ENCODE assay signal across 28 mouse cellular contexts in genomic region chr15:102210816-102211215, GRCm38 (mm10). TPM values are rescaled to one million over a fixed set of nuclear protein-coding genes. Genes with fewer than 3 reads are reported as not detected.
A peak's percentile ranks its signal among the peaks of the same experiment; 100 is the strongest.
DNase-seq lines count a peak whose midpoint lies in the region; ATAC-seq and TF ChIP-seq lines count a peak whose summit lies in the region.
"Had no signal": no experiment of that assay in that cellular context is flagged by ENCODE, and none has a peak within 500 bp of the region (broad histone marks: within the 10 kb centered on the region; RNA-seq: fewer than 3 reads in every experiment).

No protein-coding gene starts in this region.

- no peaks in the 10 kb centered on the region for H3K9me3 ChIP-seq in liver, embryonic 16.5 days (replicated peaks; ENCODE audit: control insufficient read depth, low read length)
- H3K9me3 ChIP-seq in liver, embryonic 11.5 days (ENCODE audit: control insufficient read depth, low read length) = no peaks in the 10 kb centered on the region
- no peaks in the 10 kb centered on the region for H3K9me3 ChIP-seq in E14TG2a.4 (ENCODE audit: low read length)
- H3K9me3 ChIP-seq: embryonic facial prominence, embryonic 15.5 days; forebrain, embryonic 10.5 days; G1E; heart, embryonic 13.5 days; hindbrain, embryonic 15.5 days had no signal

- H3K36me3 ChIP-seq in liver, embryonic 16.5 days (ENCODE audit: control insufficient read depth, insufficient read depth) = peaks cover 46% of the 10 kb centered on the region
- H3K36me3 ChIP-seq in liver, embryonic 11.5 days (ENCODE audit: control insufficient read depth, insufficient read depth, low read length) = peaks cover 52% of the 10 kb centered on the region
- peaks cover 90% of the 10 kb centered on the region for H3K36me3 ChIP-seq in E14TG2a.4 (ENCODE audit: insufficient read depth, low read length)

- H3K4me3 ChIP-seq in liver, embryonic 16.5 days (ENCODE audit: low read depth, low read length) = no peak overlapping the region
- no peak overlapping the region for H3K4me3 ChIP-seq in liver, embryonic 11.5 days (ENCODE audit: low read depth, low read length)
- H3K4me3 ChIP-seq in E14TG2a.4 (replicated peaks; ENCODE audit: low read length) = peak overlapping the region; percentile 90
- H3K4me3 ChIP-seq: embryonic facial prominence, embryonic 15.5 days; erythroblast, embryonic 14.5 days; forebrain, embryonic 10.5 days; gastrocnemius, adult 2 months; heart, embryonic 13.5 days; hindbrain, embryonic 15.5 days had no signal

- no peak for TF ChIP-seq CTCF in E14TG2a.4 (conservative IDR thresholded peaks at IDR 0.05; ENCODE audit: low read length)

- H3K27me3 ChIP-seq in liver, embryonic 16.5 days (ENCODE audit: control insufficient read depth, insufficient read depth, low read depth, low read length) = no peaks in the 10 kb centered on the region
- H3K27me3 ChIP-seq in liver, embryonic 11.5 days (replicated peaks; ENCODE audit: control insufficient read depth, insufficient read depth, low read length) = no peaks in the 10 kb centered on the region
- no peaks in the 10 kb centered on the region for H3K27me3 ChIP-seq in E14TG2a.4 (ENCODE audit: insufficient read depth, low read length)
- H3K27me3 ChIP-seq: embryonic facial prominence, embryonic 15.5 days; heart, embryonic 13.5 days; hindbrain, embryonic 15.5 days had no signal

- DNase-seq in adrenal gland, postnatal 14 days = peak; percentile 26
- DNase-seq in adrenal gland, adult 2 months = no peak
- DNase-seq in liver, embryonic 11.5 days (ENCODE audit: low spot score) = no peak
- peak; percentile 84 for DNase-seq in R1 (ENCODE audit: low read depth, low spot score)
- no peak for DNase-seq in cerebellum, postnatal 4 days (ENCODE audit: low spot score in 2 of 2)
- no peak for DNase-seq in right cerebral cortex, adult 2 months (ENCODE audit: low spot score in 2 of 2)
- DNase-seq: adrenal gland, postnatal 36 days; B cell, adult 2 months; cerebellum, adult 2 months; cerebellum, postnatal 10 days; embryo, embryonic 11 days; gastrocnemius, adult 2 months; gastrocnemius, postnatal 25 days; heart, postnatal 36 days had no signal

- 84% methylated on average over 4 of the region's 4 CpGs for WGBS in liver, embryonic 16.5 days (ENCODE audit: insufficient replicate concordance)
- 92% methylated on average over 4 of the region's 4 CpGs for WGBS in liver, embryonic 11.5 days

- H3K9ac ChIP-seq in liver, embryonic 16.5 days (ENCODE audit: low read depth, low read length) = no peak overlapping the region
- no peak overlapping the region for H3K9ac ChIP-seq in liver, embryonic 11.5 days (ENCODE audit: low read depth, low read length)
- H3K9ac ChIP-seq: embryonic facial prominence, embryonic 15.5 days; heart, embryonic 13.5 days; hindbrain, embryonic 15.5 days had no signal

- no peak overlapping the region for H3K27ac ChIP-seq in liver, embryonic 16.5 days (ENCODE audit: low read length)
- no peak overlapping the region for H3K27ac ChIP-seq in liver, embryonic 11.5 days (ENCODE audit: low read depth, low read length)
- H3K27ac ChIP-seq: embryonic facial prominence, embryonic 15.5 days; forebrain, embryonic 10.5 days; gastrocnemius, adult 2 months; heart, embryonic 13.5 days; hindbrain, embryonic 15.5 days had no signal

- H3K4me1 ChIP-seq in liver, embryonic 16.5 days (ENCODE audit: control insufficient read depth, low read depth, low read length) = no peaks in the 10 kb centered on the region; the same call in none of the 2 replicates
- H3K4me1 ChIP-seq in liver, embryonic 11.5 days (replicated peaks; ENCODE audit: control insufficient read depth, insufficient read depth, low read length) = peaks cover 14% of the 10 kb centered on the region
- peaks cover 97% of the 10 kb centered on the region for H3K4me1 ChIP-seq in E14TG2a.4 (replicated peaks; ENCODE audit: low read depth, low read length)

- no peak overlapping the region for H3K4me2 ChIP-seq in liver, embryonic 16.5 days (ENCODE audit: low read depth, low read length)
- no peak overlapping the region for H3K4me2 ChIP-seq in liver, embryonic 11.5 days
- H3K4me2 ChIP-seq: embryonic facial prominence, embryonic 15.5 days; heart, embryonic 13.5 days; hindbrain, embryonic 15.5 days had no signal

- 0 out of 2 replicates have a peak, but pooled peaks have one; percentile 13 for ATAC-seq in liver, embryonic 16.5 days (ENCODE audit: low read depth)
- ATAC-seq in liver, embryonic 11.5 days (replicated peaks; ENCODE audit: low FRiP score) = no peak
- ATAC-seq: activated CD4-positive, CD25-positive, alpha-beta regulatory T cell, adult 4 months; CD4-positive, CD25-positive, alpha-beta regulatory T cell, adult 4 months; forebrain, embryonic 14.5 days had no signal

RNA-seq across cellular contexts. Expression of gene Csad, which starts 6.3 kb away (rescaled TPM):
- 115 and 120 TPM in 2 replicates for total RNA-seq in adrenal gland, postnatal 14 days (2021)
- 100 to 1,000 TPM in 1 of 2 experiments, 10 to 100 TPM in 1; 71.2 to 106 TPM for total RNA-seq in adrenal gland, adult 2 months (2021)
- polyA plus RNA-seq in adrenal gland, adult 2 months (2012; rRNA removed) = 128 and 216 TPM in 2 replicates
- 53.0 and 60.2 TPM in 2 replicates for polyA plus RNA-seq in liver, embryonic 16.5 days (2015; fragmentation: Nextera tagmentation; extraction: Ambion mirVana)
- 33.3 and 35.1 TPM in 2 replicates for polyA plus RNA-seq in liver, embryonic 11.5 days (2014; fragmentation: Nextera tagmentation; extraction: Ambion mirVana)

RNA-seq across cellular contexts. Expression of gene Zfp740, which starts 7.8 kb away (rescaled TPM):
- 58.4 and 83.0 TPM in 2 replicates for total RNA-seq in adrenal gland, postnatal 14 days (2021)
- 10 to 100 TPM; 48.6 to 60.7 TPM for total RNA-seq in adrenal gland, adult 2 months (2021)
- 13.9 and 14.4 TPM in 2 replicates for polyA plus RNA-seq in adrenal gland, adult 2 months (2012; rRNA removed)
- polyA plus RNA-seq in liver, embryonic 16.5 days (2015; fragmentation: Nextera tagmentation; extraction: Ambion mirVana) = 16.3 and 17.1 TPM in 2 replicates
- 38.1 and 38.3 TPM in 2 replicates for polyA plus RNA-seq in liver, embryonic 11.5 days (2014; fragmentation: Nextera tagmentation; extraction: Ambion mirVana)

RNA-seq across cellular contexts. Expression of gene Itgb7, which starts 20.9 kb away (rescaled TPM):
- total RNA-seq in adrenal gland, postnatal 14 days (2021) = 3.0 and 18.4 TPM in 2 replicates
- total RNA-seq in adrenal gland, adult 2 months (2021) = 1 to 10 TPM; 2.0 to 4.7 TPM
- polyA plus RNA-seq in adrenal gland, adult 2 months (2012; rRNA removed) = 2.3 and 2.4 TPM in 2 replicates
- 5.5 and 5.6 TPM in 2 replicates for polyA plus RNA-seq in liver, embryonic 16.5 days (2015; fragmentation: Nextera tagmentation; extraction: Ambion mirVana)
- polyA plus RNA-seq in liver, embryonic 11.5 days (2014; fragmentation: Nextera tagmentation; extraction: Ambion mirVana) = 3.9 and 4.1 TPM in 2 replicates

RNA-seq across cellular contexts. Expression of gene Rarg, which starts 46.5 kb away (rescaled TPM):
- 25.5 and 27.8 TPM in 2 replicates for total RNA-seq in adrenal gland, postnatal 14 days (2021)
- 10 to 100 TPM; 21.0 to 35.8 TPM for total RNA-seq in adrenal gland, adult 2 months (2021)
- 29.9 and 32.4 TPM in 2 replicates for polyA plus RNA-seq in adrenal gland, adult 2 months (2012; rRNA removed)
- 2.4 and 2.5 TPM in 2 replicates for polyA plus RNA-seq in liver, embryonic 16.5 days (2015; fragmentation: Nextera tagmentation; extraction: Ambion mirVana)
- polyA plus RNA-seq in liver, embryonic 11.5 days (2014; fragmentation: Nextera tagmentation; extraction: Ambion mirVana) = 11.1 and 11.5 TPM in 2 replicates

RNA-seq across cellular contexts. Expression of gene Gm9918, which starts 59.5 kb away (rescaled TPM):
- not detected in 2 replicates for total RNA-seq in adrenal gland, postnatal 14 days (2021)
- not detected for total RNA-seq in adrenal gland, adult 2 months (2021)
- 0.47 and 0.87 TPM in 2 replicates for polyA plus RNA-seq in adrenal gland, adult 2 months (2012; rRNA removed)
- polyA plus RNA-seq in liver, embryonic 16.5 days (2015; fragmentation: Nextera tagmentation; extraction: Ambion mirVana) = not detected in 2 replicates
- 0.13 TPM in 1 of 2 replicates, not detected in the other for polyA plus RNA-seq in liver, embryonic 11.5 days (2014; fragmentation: Nextera tagmentation; extraction: Ambion mirVana)
- total RNA-seq: adrenal gland, postnatal 36 days; common myeloid progenitor, adult 5-6 weeks; gastrocnemius, adult 2 months; gastrocnemius, postnatal 25 days; granulocyte monocyte progenitor cell, adult 5-6 weeks; heart, postnatal 36 days had no signal
- polyA plus RNA-seq: activated CD4-positive, CD25-positive, alpha-beta regulatory T cell, adult 4 months; CD4-positive, CD25-positive, alpha-beta regulatory T cell, adult 4 months; erythroblast, embryonic 14.5 days; forebrain, embryonic 14.5 days; G1E; heart, embryonic 13.5 days; heart, postnatal 0 days had no signal

Comparison
In these comparisons a context has a peak if more than half of its experiments do, and no peak if none do; other contexts are left out.
1. DNase-seq: peak in adrenal gland, postnatal 14 days (single experiment) and R1 (single experiment); none in adrenal gland, adult 2 months (single experiment), liver, embryonic 11.5 days (single experiment), cerebellum, postnatal 4 days (0 of 2) and right cerebral cortex, adult 2 months (0 of 2).